Mouse (Mus musculus): ENCODE measurements around the gene Hcrt.

Hcrt gene

DNA sequence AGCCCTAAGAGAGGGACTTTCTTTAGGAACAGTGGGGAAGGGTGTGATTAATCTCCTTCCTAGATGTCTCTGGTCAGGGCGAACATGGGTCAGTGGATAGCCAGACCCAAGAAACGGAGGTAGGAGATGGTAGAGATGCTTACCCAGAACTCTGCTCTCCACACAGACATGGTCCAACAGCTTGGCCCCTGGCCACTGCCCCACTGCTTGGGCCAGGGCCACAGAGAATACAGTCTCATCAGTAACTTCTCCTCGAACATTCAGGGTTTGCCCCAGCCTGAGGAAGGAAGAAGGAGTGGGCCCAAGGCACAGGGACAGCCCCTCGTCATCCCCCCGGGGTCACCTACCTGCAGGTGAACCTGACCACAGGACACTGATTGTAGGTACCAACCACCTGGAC, 5.1 kb upstream of the Hcrt start:
- no peak for DNase-seq (ENCODE audit: low read depth)

DNA sequence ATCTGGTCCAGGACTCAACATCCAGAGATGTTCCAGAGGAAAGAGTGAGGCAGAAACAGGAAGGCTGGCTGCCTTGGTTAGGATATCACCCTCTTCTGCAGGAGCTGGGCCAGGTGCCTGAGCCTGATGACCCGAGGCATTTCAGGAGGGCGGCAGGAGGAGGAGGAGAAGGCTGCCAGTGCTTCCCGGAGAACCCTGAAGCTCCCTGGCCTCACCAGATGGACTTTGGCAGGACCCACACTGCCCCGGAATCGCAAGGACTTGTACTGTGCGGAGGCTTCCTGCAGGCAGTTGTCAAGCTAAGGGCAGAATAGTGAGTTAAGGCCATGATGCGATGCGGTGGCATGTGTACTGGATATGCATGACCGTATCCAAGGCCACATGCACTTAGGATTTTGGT, 4.0 kb upstream of the Hcrt start:
- no peak for DNase-seq (ENCODE audit: low read depth)

DNA sequence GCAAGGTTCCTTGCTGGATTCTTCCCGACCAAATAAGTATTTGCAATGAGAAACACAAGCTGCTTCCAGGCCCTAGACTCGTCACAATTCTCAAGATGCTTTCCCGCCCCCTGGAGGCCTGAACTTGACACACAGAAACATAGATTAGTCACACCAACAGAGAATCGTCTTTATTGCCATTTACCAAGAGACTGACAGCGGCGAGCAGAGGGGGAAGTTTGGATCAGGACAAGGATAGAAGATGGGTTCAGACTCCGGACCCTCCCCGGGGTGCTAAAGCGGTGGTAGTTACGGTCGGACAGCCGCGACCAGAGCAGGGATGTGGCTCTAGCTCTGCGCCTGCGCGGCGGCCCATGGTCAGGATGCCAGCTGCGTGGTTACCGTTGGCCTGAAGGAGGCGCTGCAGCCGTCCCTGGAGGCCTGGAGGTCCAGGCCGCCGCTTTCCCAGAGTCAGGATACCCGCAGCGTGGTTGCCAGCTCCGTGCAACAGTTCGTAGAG, 1.1 kb downstream of the Hcrt start:
- peak; percentile 73 for DNase-seq (ENCODE audit: low read depth)

DNA sequence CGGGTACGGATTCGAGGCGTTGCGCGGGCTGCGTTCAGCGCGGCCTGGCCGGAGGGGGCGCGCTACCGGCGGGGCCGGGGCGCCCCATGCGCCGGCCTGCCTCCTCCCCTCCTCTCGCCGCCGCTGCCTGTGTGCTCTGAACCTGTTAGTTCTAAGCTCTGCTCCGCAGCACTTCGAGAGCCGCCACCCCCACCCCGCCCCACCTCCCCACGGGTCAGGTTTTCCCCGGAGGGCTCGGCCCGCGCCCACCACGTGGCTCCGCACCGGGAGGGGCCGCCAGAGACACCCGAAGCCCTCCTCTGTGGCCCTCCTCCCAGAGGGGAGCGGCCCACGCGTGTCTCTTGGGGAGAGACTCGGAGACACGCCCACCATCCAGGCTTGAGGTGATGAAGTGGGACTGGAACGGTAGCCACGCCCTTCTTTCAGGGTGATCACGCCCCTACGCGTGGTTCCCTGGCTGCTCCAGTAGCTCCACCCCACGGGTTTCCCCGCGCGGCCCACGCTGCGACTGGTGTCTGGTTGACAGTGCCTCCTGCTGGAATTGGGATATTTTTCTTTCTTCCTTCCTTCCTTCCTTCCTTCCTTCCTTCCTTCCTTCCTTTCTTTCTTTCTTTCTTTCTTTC, 3.0 kb downstream of the Hcrt start, which contains the start of gene Kcnh4:
Gene Kcnh4, minus strand, starts transcription at position 332 of the 623 bp plus-strand sequence.
- no peak for DNase-seq (ENCODE audit: low read depth)

DNA sequence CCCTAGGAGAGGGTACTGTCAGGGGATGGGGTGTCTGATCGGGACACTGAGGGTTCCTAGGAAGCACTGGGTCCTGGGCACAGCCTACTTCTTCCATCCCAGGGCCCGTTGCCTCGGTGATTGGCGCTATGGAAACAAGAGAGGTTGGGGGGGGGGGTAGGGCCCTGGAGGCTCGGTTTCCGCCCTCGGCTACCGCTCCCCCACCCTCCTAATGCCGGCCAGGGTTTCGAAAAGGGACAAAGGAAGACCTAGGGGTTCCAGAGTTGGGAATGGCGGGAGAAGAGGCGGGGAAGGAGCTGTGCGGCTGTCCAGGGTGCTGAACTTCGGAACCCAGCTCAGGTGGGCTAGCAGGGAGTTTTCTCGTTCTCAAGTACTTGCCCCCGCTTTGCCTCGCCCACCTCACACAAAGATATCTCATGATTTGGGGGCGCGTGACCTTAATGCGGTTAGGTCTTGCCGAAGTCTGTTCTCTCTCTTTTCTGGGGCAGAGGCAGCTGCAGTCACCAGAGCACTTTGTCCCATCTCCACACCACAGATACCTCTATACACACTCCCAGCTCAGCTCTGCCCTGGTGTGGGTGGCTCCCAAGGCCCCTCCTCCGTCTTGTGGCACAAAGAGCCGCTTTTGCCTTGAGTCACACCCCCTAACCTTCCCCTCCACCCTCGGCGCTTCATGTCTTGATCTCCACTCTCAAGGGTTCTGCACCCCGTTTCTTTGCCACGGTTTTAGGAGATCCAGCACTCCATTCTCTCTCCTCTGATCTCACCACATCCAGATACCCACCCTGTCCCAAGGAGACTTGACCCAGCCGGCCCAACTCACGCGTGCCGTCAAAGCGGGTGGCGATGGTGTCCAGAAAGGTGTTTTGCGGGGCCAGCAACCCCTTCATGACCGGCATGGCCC, 3.8 kb downstream of the Hcrt start:
- no peak for DNase-seq (ENCODE audit: low read depth)

DNA sequence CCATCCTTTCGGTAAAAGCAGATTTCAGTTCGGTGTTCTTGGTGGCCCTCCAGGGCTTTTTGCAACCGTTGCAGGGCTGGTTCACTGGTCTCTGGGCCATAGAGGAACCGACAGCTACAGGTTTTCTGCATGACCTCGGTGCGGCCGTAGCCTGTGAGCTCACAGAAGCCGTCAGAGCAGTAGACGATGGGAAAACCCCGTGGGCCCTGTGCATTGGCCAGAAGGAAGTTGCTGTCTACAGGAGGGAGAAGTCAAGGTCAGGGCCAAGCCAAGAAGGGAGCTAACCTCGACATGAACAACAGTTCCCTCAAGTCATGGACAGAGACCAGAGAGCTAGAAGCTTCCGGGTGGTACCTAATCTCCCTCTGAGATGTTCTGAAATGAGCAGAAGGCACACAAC, 5.2 kb downstream of the Hcrt start:
- no peak for DNase-seq (ENCODE audit: low read depth)

DNA sequence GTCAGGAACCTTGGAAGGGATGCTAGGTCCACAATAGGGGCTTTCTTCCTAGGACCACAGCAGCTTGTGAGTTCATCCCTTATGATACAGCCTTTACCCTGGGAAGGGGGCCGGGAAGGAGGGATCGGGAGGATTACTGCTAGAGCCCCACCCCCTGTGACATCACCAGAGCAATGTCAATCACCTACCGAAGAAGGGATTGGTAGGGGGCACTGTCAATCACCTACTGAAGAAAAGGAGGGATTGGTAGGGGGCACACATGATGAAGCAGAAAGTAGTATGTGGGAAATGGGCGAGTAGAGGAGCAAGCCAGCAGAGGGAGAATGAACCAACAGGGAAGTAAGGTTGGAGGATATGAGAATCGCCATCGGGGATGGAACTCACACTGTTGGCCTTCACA, 6.3 kb downstream of the Hcrt start:
- no peak for DNase-seq (ENCODE audit: low read depth)

DNA sequence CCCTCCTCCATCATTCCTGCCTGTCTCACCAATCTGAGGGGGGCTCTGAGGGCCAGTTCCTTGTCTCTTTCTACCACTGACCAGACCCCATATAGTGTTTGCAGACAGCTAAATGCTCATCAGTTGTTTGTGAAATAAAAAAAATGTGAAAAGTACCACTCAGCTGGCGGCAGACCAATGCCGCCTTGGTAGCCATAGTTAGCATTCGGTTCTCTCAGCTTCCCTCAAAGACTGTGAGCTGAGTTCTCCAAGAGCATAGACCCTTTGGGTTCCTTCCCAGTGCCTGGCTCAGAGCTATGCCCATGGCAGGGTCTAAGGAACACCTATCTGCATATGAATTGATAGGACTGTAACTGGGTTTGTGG, 8.1 kb downstream of the Hcrt start:
- DNase-seq (ENCODE audit: low read depth) = no peak

DNA sequence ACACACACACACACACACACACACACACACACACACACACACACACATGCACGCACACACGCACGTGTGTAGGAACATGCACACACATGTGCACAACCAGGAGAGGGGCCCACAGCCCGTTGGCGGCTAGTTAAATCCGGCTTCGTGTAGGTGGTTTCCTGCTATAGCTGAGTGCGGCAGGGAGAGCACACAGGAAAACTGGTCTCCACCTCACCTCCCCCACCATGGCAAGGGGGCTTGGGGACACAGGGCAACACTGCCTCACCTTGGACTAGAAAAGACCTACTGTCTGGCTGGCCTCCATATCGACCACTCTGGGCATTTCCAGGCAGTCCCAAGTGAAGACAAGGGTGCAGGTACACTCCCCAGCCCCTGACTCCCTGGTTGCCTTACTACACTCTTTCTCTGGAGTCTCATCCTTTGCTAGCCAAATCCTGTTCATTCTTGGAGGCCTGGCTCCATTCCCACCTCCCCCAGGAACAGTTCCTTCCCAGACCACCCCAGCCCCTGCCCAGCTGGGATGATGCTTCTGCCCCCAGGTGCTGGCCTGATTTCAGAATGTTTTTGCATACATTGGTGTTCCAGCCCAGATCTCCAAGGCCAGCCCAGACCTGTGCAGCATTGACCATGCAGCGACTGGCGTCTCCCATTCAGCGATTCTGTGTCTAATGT, 8.6 kb downstream of the Hcrt start:
- no peak for DNase-seq (ENCODE audit: low read depth)

DNA sequence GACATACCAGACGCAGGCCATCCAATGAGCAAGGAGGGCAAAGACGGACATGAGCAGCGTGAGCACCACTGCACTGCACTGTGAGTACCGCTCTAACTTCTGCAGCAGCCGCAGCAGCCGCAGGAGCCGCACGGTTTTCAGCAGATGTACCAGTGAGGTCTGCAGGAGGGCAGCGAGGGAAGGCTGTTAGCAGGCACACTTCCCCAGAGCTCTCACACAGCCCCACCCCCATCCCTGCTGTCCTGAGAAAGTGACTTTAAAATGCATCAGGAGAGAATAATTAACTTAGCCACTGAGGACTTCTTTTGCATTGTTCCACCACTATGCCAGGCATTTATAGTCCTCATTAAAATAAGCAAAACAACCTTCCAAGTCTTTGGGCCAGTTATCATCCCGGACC, 10.4 kb downstream of the Hcrt start:
- DNase-seq (ENCODE audit: low read depth) = no peak

DNA sequence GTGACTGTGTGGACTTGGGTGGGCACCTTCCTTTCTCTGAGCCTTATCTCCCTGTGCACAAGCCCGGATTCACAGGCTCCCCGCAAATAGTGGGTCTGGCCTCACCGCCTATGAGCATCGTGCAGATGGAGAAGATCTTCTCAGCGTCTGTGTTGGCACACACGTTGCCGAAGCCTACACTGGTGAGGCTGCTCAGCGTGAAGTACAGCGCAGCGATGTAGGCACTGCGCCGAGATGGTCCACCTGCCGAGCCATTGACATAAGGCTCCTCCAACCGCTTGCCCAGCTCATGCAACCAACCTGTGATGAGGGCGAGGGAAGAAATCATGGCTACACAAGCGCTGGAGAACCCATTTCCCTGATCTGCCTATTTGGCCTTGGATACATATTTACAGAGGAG, 12.6 kb downstream of the Hcrt start:
- DNase-seq (ENCODE audit: low read depth) = no peak

DNA sequence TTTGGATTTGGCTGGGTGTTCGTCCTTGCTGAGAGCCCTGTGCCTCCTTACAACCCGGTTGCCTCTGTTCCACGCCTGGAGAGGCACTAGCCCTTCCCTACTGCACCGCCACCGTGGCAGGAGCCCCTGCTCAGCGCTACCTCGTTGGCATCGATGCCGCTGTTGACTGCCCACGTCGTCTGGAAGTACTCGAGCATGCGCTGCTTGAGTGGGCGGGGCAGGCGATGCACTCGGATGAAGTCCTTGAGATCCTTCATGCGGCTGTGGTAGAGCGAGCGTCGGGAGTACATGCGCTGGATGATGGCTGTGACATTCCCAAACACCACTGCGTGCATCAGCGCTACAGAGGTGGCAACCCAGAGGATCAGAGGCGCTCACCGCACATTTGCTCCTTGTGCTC, 13.3 kb downstream of the Hcrt start:
- no peak for DNase-seq (ENCODE audit: low read depth)

DNA sequence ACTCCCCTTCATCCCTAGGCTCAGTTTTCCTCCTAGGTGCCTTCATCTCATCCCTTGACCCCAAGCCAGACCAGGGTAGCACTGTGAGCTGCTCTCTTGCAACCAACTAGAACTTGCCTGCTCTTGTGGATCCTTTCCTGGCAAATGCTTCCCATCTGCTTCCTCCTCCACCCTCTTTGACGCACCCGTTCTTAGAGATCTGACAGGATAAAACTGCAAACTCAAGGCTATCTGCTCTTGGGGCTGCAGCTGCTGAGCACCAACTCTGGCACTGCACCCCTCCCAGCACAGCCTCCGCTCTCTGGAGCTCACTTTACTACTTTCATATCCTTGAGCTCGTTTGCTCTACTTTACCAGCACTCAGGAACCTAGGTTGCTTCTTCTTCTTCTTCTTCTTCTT, 14.1 kb downstream of the Hcrt start:
- no peak for DNase-seq (ENCODE audit: low read depth)

DNA sequence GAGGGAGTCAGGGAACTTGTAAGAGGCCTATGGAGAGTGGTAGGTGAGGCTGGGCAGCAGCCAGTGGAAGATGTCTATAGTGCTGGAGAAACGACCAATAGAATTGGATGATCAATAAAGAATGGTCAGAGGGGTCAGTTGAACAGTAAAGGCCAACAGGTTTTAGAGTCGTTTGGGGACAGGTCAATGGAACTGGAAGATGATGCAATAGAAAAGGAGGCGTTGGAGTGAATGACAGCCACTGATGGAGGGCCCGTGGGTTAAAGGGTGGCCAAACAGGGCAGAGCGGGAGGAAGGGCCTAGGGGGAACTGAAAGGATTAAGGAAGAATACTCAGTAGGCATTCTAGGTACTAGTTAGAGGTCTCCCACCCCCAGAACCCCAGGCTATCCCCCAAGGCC, 15.6 kb downstream of the Hcrt start:
- no peak for DNase-seq (ENCODE audit: low read depth)

DNA sequence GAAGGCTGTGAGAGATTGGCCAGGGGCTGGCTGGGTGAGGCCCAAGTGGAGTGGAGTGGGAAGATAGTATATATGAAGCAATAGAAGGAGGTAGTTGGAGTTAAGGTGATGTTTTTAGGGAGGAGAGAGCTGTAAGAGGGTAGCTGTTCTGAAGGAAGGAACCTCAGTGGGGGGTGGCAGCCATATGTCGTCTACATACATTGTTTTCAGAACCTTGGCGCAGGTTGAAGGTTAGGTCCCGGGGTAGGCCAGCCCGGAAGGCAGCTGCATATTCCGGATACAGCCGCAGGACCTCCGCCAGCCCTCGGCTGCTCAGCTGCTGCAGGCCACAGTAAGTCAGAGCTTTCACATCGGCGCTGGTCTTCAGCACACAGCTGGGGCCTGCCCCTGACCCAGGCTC, 16.2 kb downstream of the Hcrt start:
- DNase-seq (ENCODE audit: low read depth) = no peak

DNA sequence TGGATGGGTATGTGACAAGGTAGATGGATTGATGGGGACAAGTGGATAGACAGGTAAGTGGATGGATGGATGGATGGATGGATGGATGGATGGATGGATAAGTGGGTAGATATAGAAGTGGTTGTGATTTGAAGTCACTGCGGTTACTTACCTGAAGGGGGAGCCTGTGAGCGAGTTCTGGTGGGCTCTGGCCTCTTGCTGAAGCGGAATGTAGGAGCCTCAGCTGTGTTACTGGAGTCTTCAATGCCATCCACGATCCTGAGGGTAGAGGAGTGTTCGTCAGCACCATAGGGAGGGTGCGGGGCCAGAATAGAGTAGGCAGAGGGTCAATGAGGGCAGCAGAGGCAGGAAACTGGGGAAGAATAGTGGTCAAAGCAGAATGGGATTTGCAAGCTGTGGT, 17.6 kb downstream of the Hcrt start:
- DNase-seq (ENCODE audit: low read depth) = no peak

DNA sequence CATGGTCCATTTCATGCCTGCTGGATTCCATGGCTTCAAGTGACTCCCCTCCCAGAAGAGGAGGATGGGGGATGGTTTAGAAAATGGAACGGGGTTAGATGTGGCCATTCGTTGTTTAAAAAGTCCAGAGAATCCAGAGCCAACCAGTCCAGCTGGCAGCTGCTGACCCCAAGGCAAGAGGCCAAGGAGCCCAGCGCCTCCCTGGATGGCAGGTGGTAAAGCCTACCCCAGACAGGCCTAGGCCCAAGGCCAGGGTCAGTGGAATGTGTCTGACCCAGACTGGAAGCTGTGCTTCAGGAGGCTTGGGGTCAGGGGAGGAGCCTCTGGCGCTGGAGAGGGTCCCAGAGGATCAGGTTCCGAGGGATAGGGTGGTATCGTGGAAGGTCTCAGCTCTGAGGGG, 21.4 kb downstream of the Hcrt start:
- no peak for DNase-seq (ENCODE audit: low read depth)

DNA sequence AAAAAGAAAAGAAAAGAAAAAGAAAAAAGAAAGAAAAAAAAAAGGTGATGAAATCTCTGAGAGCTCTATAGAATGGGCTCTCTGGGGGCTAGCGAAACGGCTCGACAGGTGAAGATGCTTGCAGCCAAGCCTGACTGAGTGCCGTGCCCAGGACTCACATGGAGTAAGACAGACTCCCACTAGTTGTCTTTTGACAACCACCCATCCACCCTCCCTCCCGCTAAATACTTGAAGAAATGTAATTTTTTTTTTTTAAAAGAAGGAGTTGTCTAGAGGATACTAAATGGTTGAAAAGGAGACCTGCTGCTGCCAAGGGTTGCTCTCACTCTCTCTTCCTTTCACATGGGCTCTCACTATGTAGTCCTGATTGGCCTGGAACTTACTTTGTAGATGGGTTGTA, 24.0 kb downstream of the Hcrt start:
- DNase-seq (ENCODE audit: low read depth) = no peak

DNA sequence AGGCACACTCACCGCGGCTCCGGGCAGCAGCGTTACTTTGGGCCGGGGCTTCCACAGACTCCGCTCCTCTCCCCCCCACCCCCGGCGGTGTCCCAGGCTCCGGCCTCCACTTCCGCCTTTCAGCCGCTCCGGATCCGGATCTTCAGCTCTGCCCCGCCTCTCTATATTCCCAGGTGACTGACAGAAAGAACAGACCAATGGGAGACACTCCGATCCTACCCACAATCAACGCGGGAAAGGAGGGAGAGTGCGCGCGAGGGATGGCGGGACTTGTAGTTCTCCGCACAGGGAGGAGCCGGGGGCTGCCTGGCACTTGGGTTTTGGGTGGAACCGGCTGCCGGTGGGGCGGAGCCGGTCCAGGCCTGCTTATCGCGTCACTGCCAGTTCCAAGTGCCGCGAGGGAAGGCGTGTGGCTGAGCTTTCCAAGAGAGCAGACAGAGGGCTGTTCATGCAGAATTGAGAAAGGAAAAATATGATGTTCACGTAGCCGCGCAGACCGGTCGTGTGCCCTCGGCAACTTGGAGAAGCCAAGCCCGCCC, 24.6 kb downstream of the Hcrt start, which contains the start of gene Rab5c:
Gene Rab5c, minus strand, starts transcription at position 150 of the 539 bp plus-strand sequence.
- peak; percentile 99 for DNase-seq (ENCODE audit: low read depth)

DNA sequence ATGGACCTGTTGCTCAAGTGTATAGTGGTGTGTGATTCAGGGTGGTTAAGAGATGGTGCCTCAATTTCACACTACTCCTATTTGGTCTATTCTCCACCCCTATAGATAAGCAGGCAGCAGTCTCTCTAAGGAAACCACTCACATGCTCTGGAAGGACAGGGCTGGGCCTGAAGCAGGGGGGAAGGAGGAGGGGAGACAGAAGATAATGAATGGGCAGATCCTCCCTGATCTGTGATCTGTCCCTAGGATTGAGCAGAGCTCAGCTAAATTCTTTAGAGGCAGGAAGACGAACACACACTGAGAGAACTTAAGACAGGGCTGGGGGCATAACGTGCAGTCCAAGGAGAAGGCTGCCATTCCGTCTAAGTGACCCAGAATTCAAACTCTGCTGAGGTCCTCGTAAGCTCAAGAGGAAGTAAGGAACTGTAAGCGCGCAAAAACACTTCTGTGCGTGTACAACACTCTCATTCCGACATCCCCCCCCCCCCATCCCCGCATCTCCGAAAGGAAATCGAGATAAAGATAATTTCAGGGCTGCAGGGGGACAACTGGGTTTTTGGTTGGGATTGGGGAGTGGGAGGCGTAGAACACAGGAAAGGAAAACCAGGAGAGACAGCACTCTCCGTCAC, 25.5 kb downstream of the Hcrt start:
- no peak for DNase-seq (ENCODE audit: low read depth)

DNA sequence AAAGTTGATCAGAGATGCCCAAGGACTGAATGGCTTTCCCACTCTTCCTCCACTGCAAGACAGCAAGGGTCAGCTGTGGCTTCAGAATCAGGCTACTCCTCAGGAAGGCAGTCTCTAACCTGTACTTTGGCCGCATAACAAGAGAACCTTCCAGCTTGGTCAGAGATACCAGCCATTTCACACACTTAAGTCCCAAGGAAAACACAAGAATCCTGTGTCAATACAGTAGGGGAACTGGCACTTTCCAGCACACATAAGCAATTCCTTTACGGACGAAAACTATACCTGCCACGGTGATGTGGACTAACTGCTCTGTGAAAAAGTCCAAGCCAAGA, 26.0 kb downstream of the Hcrt start:
- no peak for DNase-seq (ENCODE audit: low read depth)
